Mouse (Mus musculus) embryonic facial prominence, embryonic 12.5 days (tissue): Measurements from ENCODE around the gene Jmjd7. TPM values are rescaled to one million over a fixed set of nuclear protein-coding genes. Genes with fewer than 3 reads are reported as not detected.

ENCODE experiments used
- ATAC-seq: fragments of 200-750 bp; cut with Nextera tagmentation; 2 replicates; pipeline ENCODE4 v1.8.0; 2017; ENCODE audit not compliant: insufficient number of reproducible peaks, insufficient read depth, low FRiP score, low TSS enrichment
- H3K27ac ChIP-seq: fragments of 300-500 bp; sonication (generic); 2 replicates; pipeline ENCODE4 v1.5.1; 2016; ENCODE audit warnings: mild to moderate bottlenecking
- H3K27me3 ChIP-seq: fragments of 300-500 bp; sonication (generic); 2 replicates; pipeline ENCODE4 v1.6.1; 2016; ENCODE audit warnings: mild to moderate bottlenecking, moderate library complexity
- H3K36me3 ChIP-seq: fragments of 300-500 bp; sonication (generic); 2 replicates; pipeline ENCODE4 v1.6.1; 2016; ENCODE audit warnings: mild to moderate bottlenecking
- H3K4me1 ChIP-seq: fragments of 300-500 bp; sonication (generic); 2 replicates; pipeline ENCODE4 v1.6.1; 2016
- H3K4me2 ChIP-seq: fragments of 300-500 bp; sonication (generic); replicated peaks from 2 replicates; pipeline ENCODE4 v1.6.1; 2016; ENCODE audit warnings: mild to moderate bottlenecking, moderate library complexity
- H3K4me3 ChIP-seq: fragments of 300-500 bp; sonication (generic); 2 replicates; pipeline ENCODE4 v1.5.1; 2016; ENCODE audit warnings: mild to moderate bottlenecking
- H3K9ac ChIP-seq: fragments of 300-500 bp; sonication (generic); 2 replicates; pipeline ENCODE4 v1.6.1; 2016; ENCODE audit warnings: mild to moderate bottlenecking, moderate library complexity
- H3K9me3 ChIP-seq: fragments of 300-500 bp; sonication (generic); 2 replicates; pipeline ENCODE4 v1.6.1; 2016; ENCODE audit warnings: mild to moderate bottlenecking, moderate library complexity
- WGBS: fragments of 180-500 bp; shearing (Covaris S2); methylation state at CpG from one replicate; pipeline ENCODE4 v1.1.7; 2016; 5-methylcytosine and 5-hydroxymethylcytosine counted together
- polyA plus RNA-seq: library from polyadenylated mRNA; unstranded; fragments of >200 nt; fragmentation: Nextera tagmentation; extraction: Ambion mirVana; gene quantifications from 2 replicates; pipeline ENCODE4 v1.2.1, GENCODE M21; 2016

Jmjd7 gene
- polyA plus RNA-seq, 1 experiment from 2014 or later, result 19.0 TPM

DNA sequence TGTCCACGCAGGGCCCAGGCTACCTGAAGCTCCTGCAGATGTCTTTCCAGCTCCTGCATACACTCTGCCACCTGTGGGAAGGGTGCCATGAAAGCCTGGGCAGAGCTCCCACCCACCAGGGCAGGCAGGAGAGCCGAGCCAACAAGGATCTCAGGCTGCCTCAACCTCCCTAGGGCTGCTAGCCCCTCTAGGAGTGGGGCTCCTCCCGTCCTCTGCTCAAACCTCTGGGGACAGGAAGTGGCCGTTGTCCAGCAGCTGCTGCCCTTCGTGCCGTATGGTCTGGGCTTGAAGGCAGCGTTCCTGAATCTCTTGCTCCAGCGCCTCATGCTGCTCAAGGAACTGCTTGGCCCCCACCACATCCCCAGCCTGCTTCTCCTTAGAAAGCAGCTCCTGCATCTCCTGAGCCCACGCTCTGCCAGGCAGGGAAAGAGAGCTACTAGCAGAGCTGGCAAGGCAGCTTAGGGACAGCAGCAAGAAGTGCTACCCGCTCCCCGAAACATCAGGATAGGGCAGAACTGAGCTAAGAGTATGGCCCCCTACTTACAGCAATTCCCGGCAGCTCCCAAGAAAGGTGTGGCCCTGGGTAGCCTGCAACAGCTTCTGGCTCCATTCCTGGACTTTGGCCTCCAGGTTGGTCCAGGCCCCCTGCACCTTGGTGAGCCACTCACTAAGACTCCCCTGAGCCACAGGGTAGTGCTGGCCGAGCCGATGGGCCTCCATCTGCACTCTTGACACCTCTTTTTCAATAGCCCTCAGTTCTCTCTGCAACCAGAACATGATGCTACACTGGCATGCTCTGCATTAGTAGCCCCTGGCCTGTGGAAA is 19.4 kb downstream of the Jmjd7 start:
- Histone ChIP-seq H3K4me3 (no peak overlapping the region), H3K36me3 (peaks cover 7% of the 10 kb centered on the region), H3K27me3 (no peaks in the 10 kb centered on the region), H3K9ac (no peak overlapping the region), H3K9me3 (no peaks in the 10 kb centered on the region), H3K4me1 (peaks cover 12% of the 10 kb centered on the region; the same call in 1 of the 2 replicates), H3K27ac (no peak overlapping the region), H3K4me2 (no peak overlapping the region)
- WGBS, result 56% methylated on average over 14 of the region's 14 CpGs
- no peak for ATAC-seq

DNA sequence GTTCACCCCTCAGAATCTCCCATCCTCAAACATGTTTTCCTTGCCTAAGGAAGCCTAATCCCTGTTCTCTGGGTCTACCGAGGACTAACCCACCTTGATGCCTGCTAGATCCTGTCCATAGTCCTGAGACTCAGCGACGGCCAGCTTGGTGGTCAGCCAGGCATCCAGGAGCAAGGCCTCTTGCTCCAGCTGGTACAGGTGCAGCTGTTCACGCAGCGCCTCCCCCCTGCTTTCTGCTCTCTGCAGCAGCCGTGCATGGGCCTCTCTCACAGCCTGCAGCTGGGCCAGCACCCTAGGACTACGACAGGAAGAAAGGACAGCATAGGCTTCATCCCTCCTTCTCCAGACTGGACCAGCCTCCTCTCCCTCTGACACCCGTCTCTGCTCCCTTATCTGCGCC is 20.9 kb downstream of the Jmjd7 start:
- no peak for ATAC-seq
- Histone ChIP-seq H3K4me3 (no peak overlapping the region), H3K27me3 (no peaks in the 10 kb centered on the region), H3K36me3 (no peaks in the 10 kb centered on the region), H3K9ac (no peak overlapping the region), H3K4me2 (no peak overlapping the region), H3K9me3 (no peaks in the 10 kb centered on the region), H3K27ac (no peak overlapping the region), H3K4me1 (peaks cover 12% of the 10 kb centered on the region; the same call in 1 of the 2 replicates)
- 76% methylated on average over 9 of the region's 9 CpGs for WGBS

DNA sequence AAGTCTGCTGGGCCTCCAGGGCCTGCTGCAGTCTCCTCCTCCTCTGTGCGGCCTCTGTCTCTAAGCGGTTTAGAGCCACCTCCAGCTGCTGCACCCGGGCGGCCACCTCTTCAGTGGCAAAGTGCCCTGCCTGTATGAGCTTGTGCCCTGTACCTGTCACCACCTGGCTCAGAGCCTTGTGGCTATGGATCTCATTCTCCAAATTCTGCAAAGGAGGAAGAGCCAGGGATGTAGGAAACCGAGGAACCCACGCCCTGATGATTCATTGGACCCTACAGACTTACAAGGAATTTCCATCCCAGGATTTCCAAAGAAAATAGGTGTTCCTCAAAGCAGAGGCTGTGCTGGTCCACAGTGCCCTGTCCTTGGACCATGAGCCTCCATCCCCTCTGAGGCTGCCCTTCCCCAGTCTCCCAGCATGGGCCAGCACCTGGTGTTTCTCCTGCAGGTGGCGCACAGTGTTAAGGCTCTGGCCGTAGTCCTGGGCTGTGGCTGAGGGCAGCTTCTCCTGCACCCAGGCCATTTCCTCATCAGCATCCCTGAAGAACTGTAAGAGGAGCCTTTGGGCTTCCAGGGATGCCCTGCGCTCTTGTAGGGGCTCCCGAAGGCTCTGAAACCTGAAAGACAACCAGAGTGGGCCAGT is 22.5 kb downstream of the Jmjd7 start:
- Histone ChIP-seq H3K9me3 (no peaks in the 10 kb centered on the region), H3K9ac (no peak overlapping the region), H3K4me1 (peaks cover 4% of the 10 kb centered on the region; the same call in 1 of the 2 replicates), H3K27ac (no peak overlapping the region), H3K4me3 (no peak overlapping the region), H3K4me2 (no peak overlapping the region), H3K36me3 (no peaks in the 10 kb centered on the region), H3K27me3 (no peaks in the 10 kb centered on the region)
- 56% methylated on average over 10 of the region's 10 CpGs for WGBS
- ATAC-seq, result no peak

DNA sequence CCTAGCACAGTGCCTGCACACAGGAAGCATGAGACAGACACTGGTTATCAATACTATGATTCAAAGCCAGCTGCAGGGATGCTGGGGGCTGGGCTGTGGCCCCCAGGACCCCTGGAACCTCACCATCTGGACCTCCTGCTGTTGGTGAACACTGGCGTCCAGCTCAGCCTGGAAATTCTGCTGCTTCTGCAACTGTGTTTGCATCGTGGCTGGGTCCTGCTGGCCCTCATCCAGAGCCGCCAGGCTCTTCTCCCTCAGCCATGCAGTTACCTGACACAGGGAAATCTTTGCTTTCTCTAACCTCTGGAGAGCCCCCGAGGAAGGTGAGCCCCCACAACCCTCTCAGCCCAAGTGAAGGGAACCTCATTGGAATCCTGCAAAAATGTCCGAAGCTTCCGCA is 24.1 kb downstream of the Jmjd7 start:
- WGBS, result 67% methylated on average over 6 of the region's 6 CpGs
- no peak overlapping the region for H3K4me3 ChIP-seq
- no peaks in the 10 kb centered on the region for H3K27me3 ChIP-seq
- H3K36me3 ChIP-seq, result no peaks in the 10 kb centered on the region
- H3K9me3 ChIP-seq, result no peaks in the 10 kb centered on the region
- no peaks in the 10 kb centered on the region for H3K4me1 ChIP-seq
- no peak for ATAC-seq
- no peak overlapping the region for H3K4me2 ChIP-seq
- H3K27ac ChIP-seq, result no peak overlapping the region
- H3K9ac ChIP-seq, result no peak overlapping the region

DNA sequence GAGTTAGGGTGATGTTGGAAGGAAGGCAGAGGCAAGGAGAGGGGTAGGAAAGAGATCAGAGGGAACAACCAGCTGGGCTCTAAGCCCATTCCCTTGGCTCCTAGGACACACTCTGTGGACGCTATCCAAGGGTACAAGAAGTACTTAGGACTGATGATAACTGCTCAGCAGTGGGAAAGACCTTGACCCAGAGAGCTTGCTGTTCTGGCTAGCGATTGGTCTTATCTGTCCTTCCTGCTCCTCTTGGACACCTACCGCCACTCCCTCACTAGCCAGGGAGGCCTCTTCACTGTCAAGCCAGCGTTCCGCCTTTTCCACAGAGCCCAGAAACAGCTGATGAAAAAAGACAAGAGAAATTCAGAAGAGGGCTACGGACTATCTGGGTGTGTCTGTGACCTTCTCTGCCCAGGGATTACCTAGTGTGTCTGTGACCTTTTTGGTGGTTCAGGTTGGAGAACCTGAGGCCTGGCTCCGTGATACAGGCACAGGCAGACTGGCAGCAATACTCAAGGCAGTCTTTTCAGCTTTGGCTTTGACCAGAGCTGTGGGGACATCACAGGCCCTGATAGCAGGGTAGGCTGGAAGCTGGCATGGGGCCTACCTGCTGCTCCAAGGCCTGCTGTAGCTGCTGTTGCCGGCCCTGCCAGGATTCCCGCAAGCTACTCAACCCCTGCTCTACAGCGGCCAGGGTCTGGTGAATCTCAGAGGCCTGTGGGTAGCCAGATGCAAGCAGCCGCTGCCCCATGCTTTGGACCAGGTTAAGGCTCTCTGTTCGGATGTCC is 27.7 kb downstream of the Jmjd7 start:
- H3K4me2 ChIP-seq, result no peak overlapping the region
- ATAC-seq, result no peak
- H3K27me3 ChIP-seq, result no peaks in the 10 kb centered on the region
- no peaks in the 10 kb centered on the region for H3K36me3 ChIP-seq
- H3K27ac ChIP-seq, result no peak overlapping the region
- no peaks in the 10 kb centered on the region for H3K4me1 ChIP-seq
- no peak overlapping the region for H3K9ac ChIP-seq
- H3K4me3 ChIP-seq, result no peak overlapping the region
- no peaks in the 10 kb centered on the region for H3K9me3 ChIP-seq
- 84% methylated on average over 12 of the region's 12 CpGs for WGBS

DNA sequence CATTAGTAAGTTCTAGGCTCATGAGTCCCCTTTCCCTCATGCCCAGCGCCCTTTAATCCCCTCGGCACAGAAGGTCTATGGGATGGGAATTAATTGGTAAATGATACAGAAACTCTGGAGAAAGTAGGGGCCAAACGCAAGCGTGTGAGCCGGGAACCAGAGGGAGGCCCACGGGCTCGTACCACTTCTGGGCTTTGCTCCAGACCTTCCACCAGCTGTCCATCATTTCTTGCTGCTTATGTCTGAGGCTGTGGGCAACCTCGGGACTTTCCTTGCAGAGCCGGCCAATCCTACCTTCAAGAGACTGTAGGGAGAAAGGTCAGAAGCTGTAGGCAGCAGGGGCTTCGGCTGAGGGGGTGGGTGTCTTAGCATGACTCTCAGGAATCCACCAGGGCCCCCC is 28.6 kb downstream of the Jmjd7 start:
- no peak overlapping the region for H3K9ac ChIP-seq
- ATAC-seq, result no peak
- H3K4me2 ChIP-seq, result no peak overlapping the region
- H3K4me1 ChIP-seq, result no peaks in the 10 kb centered on the region
- no peak overlapping the region for H3K4me3 ChIP-seq
- H3K27ac ChIP-seq, result no peak overlapping the region
- no peaks in the 10 kb centered on the region for H3K9me3 ChIP-seq
- H3K27me3 ChIP-seq, result no peaks in the 10 kb centered on the region
- WGBS, result 82% methylated on average over 10 of the region's 10 CpGs
- H3K36me3 ChIP-seq, result no peaks in the 10 kb centered on the region

DNA sequence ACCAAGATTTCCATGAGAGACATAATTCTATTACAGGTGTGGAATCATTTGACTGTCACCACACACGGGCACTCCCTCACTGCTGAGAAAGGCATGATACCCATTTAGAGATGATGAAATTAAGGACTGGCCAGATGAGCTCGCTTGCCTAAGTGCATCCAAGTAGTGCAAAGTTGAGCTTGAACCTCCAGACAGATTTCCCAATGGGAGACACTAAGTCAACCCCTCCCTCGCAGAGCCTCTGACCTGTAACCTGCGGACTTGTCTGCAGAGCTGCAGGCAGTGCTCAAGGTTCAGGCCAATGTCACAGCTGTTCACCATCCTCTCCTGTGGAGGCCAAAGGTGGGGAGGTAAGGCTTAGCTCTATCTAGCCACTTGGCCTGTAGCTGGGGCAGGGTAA is 31.5 kb downstream of the Jmjd7 start:
- H3K27me3 ChIP-seq, result no peaks in the 10 kb centered on the region
- no peaks in the 10 kb centered on the region for H3K36me3 ChIP-seq
- H3K27ac ChIP-seq, result no peak overlapping the region
- H3K4me2 ChIP-seq, result no peak overlapping the region
- no peak overlapping the region for H3K9ac ChIP-seq
- no peaks in the 10 kb centered on the region for H3K4me1 ChIP-seq
- WGBS, result 76% methylated on average over 4 of the region's 4 CpGs
- ATAC-seq, result no peak
- H3K4me3 ChIP-seq, result no peak overlapping the region
- no peaks in the 10 kb centered on the region for H3K9me3 ChIP-seq

DNA sequence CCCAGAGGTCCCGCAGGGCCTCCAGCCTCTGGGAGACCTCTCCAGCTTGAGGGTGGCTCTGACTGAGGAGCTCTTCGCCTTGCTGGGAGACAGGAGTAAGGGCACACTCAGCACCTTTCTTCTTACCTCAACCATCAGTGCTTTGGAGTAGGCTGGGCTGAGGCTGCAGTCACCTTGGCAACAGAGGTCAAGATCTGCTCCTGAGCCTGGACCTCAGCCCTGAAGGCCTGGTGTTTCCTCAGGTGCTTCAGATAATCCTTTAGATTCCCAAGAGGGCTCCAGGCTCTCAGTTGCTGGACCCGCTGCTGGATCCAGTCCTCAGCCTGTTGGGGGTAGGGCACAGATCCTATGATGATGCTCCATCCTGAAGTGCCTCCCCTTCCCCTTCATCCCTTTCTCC is 32.2 kb downstream of the Jmjd7 start:
- H3K4me2 ChIP-seq, result no peak overlapping the region
- no peaks in the 10 kb centered on the region for H3K4me1 ChIP-seq
- H3K9me3 ChIP-seq, result no peaks in the 10 kb centered on the region
- ATAC-seq, result no peak
- no peak overlapping the region for H3K27ac ChIP-seq
- 88% methylated on average over 3 of the region's 3 CpGs for WGBS
- H3K4me3 ChIP-seq, result no peak overlapping the region
- H3K27me3 ChIP-seq, result no peaks in the 10 kb centered on the region
- no peak overlapping the region for H3K9ac ChIP-seq
- H3K36me3 ChIP-seq, result no peaks in the 10 kb centered on the region

DNA sequence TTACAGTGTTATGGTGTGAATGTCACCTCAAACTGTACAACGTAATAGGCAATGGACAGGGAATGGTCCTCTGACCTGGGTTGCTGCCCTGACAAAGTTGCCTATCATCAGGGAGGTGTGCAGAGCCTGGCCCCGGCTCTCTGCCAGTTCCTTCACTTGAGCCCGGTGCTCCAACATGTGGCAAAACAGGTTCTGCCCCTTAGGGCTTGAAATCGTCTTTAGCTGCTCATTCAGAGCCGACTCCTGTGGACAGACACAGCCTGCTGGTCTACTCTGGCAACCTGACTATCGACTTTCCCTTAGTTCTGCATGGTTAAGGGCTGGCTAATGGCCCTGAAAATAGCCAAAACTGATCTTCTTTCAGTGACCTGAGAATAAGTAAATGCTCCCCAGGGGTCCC is 32.9 kb downstream of the Jmjd7 start:
- Histone ChIP-seq H3K9ac (no peak overlapping the region), H3K36me3 (no peaks in the 10 kb centered on the region), H3K27me3 (no peaks in the 10 kb centered on the region), H3K4me1 (no peaks in the 10 kb centered on the region), H3K9me3 (no peaks in the 10 kb centered on the region), H3K27ac (no peak overlapping the region), H3K4me3 (no peak overlapping the region), H3K4me2 (no peak overlapping the region)
- no peak for ATAC-seq
- 53% methylated on average over 6 of the region's 6 CpGs for WGBS

DNA sequence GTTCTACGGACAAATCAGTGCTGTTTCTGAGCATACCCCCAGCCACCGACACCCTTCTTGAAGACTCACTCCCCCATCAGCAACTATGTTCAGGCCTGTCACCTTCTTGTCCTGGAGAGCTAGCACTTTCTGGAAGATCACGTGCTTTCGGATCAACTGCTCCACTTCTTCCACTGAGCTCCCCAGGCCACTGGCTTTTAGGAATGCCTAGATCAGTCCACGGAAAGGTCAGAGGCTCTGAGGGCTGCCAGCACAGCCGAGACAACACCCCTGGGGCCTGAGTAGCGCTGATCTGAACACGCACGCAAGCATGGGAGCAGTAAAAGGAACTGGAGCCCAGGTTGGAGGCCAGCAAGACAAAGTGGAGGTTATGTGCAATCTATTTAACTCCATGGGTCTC is 33.4 kb downstream of the Jmjd7 start:
- no peak for ATAC-seq
- H3K36me3 ChIP-seq, result no peaks in the 10 kb centered on the region
- 61% methylated on average over 9 of the region's 9 CpGs for WGBS

DNA sequence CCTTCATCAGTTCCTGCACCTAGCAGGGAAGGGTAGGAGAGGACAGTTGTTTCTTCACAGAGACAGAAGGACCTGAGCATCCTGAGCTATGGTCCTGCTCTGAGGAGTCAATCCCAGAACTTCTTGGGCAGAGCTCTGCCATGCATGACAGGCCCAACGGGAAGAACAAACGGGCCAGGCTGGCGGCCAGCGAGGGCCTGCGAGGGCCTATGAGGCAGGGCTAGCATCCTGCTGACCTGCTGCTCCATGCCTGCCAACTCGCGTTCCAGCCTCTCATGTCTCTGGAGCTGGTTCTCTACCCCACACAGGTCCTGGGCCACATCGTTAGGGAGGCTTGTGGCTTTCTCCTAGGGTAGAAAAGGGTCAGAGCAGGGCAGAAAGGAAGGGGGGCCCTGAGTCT is 35.0 kb downstream of the Jmjd7 start:
- Histone ChIP-seq H3K27me3 (no peaks in the 10 kb centered on the region), H3K9ac (no peak overlapping the region), H3K4me1 (no peaks in the 10 kb centered on the region), H3K4me2 (no peak overlapping the region), H3K4me3 (no peak overlapping the region), H3K36me3 (no peaks in the 10 kb centered on the region), H3K9me3 (no peaks in the 10 kb centered on the region), H3K27ac (no peak overlapping the region)
- no peak for ATAC-seq
- WGBS, result 83% methylated on average over 8 of the region's 8 CpGs

More for the DNA sequence above, 33.4 kb downstream of the Jmjd7 start:
- Histone ChIP-seq H3K4me2 (no peak overlapping the region), H3K9me3 (no peaks in the 10 kb centered on the region), H3K4me1 (no peaks in the 10 kb centered on the region), H3K4me3 (no peak overlapping the region), H3K9ac (no peak overlapping the region), H3K27me3 (no peaks in the 10 kb centered on the region), H3K27ac (no peak overlapping the region)

DNA sequence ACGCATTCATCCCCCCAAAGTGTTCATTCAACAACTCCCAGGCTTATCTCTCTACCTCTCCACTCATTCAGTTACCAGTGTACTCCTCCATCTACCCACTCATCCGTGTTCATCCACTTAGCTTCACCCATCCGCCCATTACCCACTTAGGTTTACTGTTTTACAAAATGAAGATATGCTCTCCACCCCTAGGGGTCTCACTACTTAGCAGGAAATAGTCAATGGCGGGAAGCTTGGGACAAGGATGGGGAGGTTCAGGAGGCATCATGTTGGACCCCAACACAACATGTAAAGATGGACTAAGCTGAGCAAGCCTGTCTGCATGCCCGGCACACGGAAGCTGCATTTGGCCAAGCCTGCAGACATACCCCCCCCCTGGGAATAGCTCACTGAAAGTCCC is 37.4 kb downstream of the Jmjd7 start:
- no peak overlapping the region for H3K9ac ChIP-seq
- no peaks in the 10 kb centered on the region; the same call in 1 of the 2 replicates for H3K4me1 ChIP-seq
- H3K4me2 ChIP-seq, result no peak overlapping the region
- no peaks in the 10 kb centered on the region for H3K36me3 ChIP-seq
- no peak overlapping the region for H3K4me3 ChIP-seq
- H3K27ac ChIP-seq, result no peak overlapping the region
- 81% methylated on average over 6 of the region's 6 CpGs for WGBS
- no peak for ATAC-seq
- H3K27me3 ChIP-seq, result peaks cover 9% of the 10 kb centered on the region; the same call in 1 of the 2 replicates
- no peaks in the 10 kb centered on the region for H3K9me3 ChIP-seq
